Mouse (Mus musculus): Measurements from ENCODE around the gene Celsr2. TPM values are rescaled to one million over a fixed set of nuclear protein-coding genes. Genes with fewer than 3 reads are reported as not detected.

Gene Celsr2
- 0.41 TPM for polyA plus RNA-seq (2014; fragmentation: Illumina TruSeq; extraction: RNeasy Lipid Tissue Mini Kit (QIAGEN cat#74804); ENCODE audit: low read depth, low replicate concordance)

DNA sequence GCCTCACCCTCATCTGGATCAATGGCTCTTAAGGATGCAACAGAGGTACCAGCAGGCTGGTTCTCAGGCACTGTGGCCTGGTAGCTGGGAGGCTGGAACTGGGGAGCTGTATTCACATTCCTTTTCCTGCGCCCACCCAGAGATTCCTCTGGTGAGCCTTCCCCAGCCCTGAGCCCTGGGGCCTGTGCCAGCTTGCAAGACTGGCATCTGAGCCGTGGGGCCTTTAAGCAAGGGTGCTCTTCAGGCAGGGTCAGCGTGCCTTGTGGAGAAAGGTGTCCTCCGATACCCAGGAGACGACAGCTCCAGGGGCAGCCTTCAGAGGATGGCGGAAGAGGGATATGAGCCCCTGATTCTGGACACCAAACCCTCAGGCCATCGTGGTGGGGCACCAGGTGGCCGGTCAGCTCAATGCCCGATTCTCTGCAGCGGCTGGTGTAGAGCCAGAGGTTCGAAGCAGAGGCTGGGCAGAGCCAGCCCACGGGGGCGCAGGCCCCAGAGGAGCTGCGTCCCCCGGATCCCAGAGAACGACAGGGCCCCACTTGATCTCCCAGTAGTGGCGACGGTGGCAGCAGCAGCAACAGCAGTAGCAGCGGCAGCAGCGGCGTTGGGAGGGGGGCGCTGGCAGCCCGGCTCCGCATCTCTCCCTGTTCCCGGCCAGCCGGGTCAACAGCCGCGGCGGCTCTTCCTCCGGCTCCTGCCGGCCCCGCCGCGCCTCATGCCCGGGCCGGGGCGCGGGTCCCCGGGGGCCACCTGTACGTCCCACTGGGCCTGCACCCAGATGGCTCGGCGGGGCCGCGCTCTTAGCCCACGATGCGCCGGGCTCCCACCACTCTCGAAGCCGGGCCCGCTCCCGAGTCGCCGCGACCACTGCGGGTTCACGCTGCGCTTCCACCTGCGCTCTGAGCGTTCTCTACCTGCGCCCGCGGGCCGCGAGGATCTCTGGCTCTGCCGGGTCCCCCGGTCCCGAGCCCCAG is at the start of gene Celsr2:
Gene Celsr2, minus strand, starts transcription at position 696 of the 974 bp plus-strand sequence.

GRCm38 (mm10) chr3:108444698-108445365 is 29.5 kb upstream of the Celsr2 start, which contains the start of gene Sars:
Sars (minus strand) TSS chr3:108445209.

DNA sequence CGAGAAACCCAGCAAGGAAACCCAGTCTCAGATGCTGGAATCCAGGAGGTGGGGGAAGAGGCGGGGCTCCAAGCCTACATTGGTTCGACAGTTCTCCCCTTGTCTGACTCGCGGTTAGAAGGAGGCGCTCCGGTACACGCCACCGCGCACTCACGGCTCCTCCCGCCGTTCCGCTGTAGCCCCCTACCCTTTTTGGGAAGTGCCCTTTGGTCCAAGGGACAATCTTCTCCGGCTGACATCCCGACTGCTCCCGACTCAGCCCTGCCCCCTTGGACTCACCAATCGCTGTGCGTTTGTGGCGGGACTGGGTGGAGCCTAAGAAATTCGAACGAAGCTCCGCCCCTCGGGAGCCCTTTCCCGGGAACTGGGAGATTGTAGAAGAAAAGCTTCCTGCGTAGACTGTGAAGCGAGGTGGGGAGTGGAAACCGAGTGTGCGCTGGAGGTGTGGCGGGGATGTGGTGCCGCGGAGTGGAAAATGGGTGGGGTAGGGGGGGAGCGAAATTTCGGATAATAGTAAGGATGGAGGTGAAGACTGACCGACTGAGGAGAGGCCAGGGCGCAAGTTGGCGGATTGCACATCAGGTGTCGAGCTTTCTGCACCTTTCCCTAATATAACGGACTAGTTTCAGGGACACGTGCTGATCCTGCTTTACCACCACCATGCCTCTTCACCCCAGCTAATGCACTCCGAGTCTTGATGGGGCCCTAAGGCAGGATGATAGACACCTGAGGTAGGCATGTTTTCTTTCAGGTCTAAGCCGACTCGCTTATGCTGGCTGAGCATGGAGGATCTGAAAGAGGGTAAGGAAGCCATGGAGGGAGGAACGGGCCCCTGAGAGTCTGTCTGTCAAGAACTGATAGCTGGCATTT is 31.6 kb downstream of the Celsr2 start, which contains the start of gene Psrc1:
Gene Psrc1, plus strand, starts transcription at position 355 of the 870 bp plus-strand sequence.

GRCm38 (mm10) chr3:108364270-108364995 is 50.9 kb downstream of the Celsr2 start, which contains the start of gene Mybphl:
Mybphl (plus strand) TSS chr3:108364911.

Other genes with a start within 250 kb of the Celsr2 start
- gene Amigo1, start 229.2 kb downstream of the Celsr2 start, polyA plus RNA-seq (2014; fragmentation: Illumina TruSeq; extraction: RNeasy Lipid Tissue Mini Kit (QIAGEN cat#74804); ENCODE audit: low read depth, low replicate concordance): 12.4 TPM
- gene Cyb561d1, start 214.3 kb downstream of the Celsr2 start, polyA plus RNA-seq (2014; fragmentation: Illumina TruSeq; extraction: RNeasy Lipid Tissue Mini Kit (QIAGEN cat#74804); ENCODE audit: low read depth, low replicate concordance): 3.5 TPM
- 0.82 TPM for gene Atxn7l2, start 204.6 kb downstream of the Celsr2 start, polyA plus RNA-seq (2014; fragmentation: Illumina TruSeq; extraction: RNeasy Lipid Tissue Mini Kit (QIAGEN cat#74804); ENCODE audit: low read depth, low replicate concordance)
- 0.64 TPM for gene Sypl2, start 188.9 kb downstream of the Celsr2 start, polyA plus RNA-seq (2014; fragmentation: Illumina TruSeq; extraction: RNeasy Lipid Tissue Mini Kit (QIAGEN cat#74804); ENCODE audit: low read depth, low replicate concordance)
- 124 TPM for gene Psma5, start 158.6 kb downstream of the Celsr2 start, polyA plus RNA-seq (2014; fragmentation: Illumina TruSeq; extraction: RNeasy Lipid Tissue Mini Kit (QIAGEN cat#74804); ENCODE audit: low read depth, low replicate concordance)
- gene Sort1, start 131.5 kb downstream of the Celsr2 start, polyA plus RNA-seq (2014; fragmentation: Illumina TruSeq; extraction: RNeasy Lipid Tissue Mini Kit (QIAGEN cat#74804); ENCODE audit: low read depth, low replicate concordance): 25.0 TPM
- not detected for gene Mybphl, start 50.6 kb downstream of the Celsr2 start, polyA plus RNA-seq (2014; fragmentation: Illumina TruSeq; extraction: RNeasy Lipid Tissue Mini Kit (QIAGEN cat#74804); ENCODE audit: low read depth, low replicate concordance)
- not detected for gene Psrc1, start 31.7 kb downstream of the Celsr2 start, polyA plus RNA-seq (2014; fragmentation: Illumina TruSeq; extraction: RNeasy Lipid Tissue Mini Kit (QIAGEN cat#74804); ENCODE audit: low read depth, low replicate concordance)
- gene Sars, start 29.7 kb upstream of the Celsr2 start, polyA plus RNA-seq (2014; fragmentation: Illumina TruSeq; extraction: RNeasy Lipid Tissue Mini Kit (QIAGEN cat#74804); ENCODE audit: low read depth, low replicate concordance): 21.2 TPM
- gene 1700013F07Rik, start 118.6 kb upstream of the Celsr2 start, polyA plus RNA-seq (2014; fragmentation: Illumina TruSeq; extraction: RNeasy Lipid Tissue Mini Kit (QIAGEN cat#74804); ENCODE audit: low read depth, low replicate concordance): not detected
- gene 5330417C22Rik, start 121.0 kb upstream of the Celsr2 start, polyA plus RNA-seq (2014; fragmentation: Illumina TruSeq; extraction: RNeasy Lipid Tissue Mini Kit (QIAGEN cat#74804); ENCODE audit: low read depth, low replicate concordance): 1.0 TPM
- gene Tmem167b, start 146.9 kb upstream of the Celsr2 start, polyA plus RNA-seq (2014; fragmentation: Illumina TruSeq; extraction: RNeasy Lipid Tissue Mini Kit (QIAGEN cat#74804); ENCODE audit: low read depth, low replicate concordance): 122 TPM
- gene Taf13, start 156.1 kb upstream of the Celsr2 start, polyA plus RNA-seq (2014; fragmentation: Illumina TruSeq; extraction: RNeasy Lipid Tissue Mini Kit (QIAGEN cat#74804); ENCODE audit: low read depth, low replicate concordance): 107 TPM
- gene Wdr47, start 175.7 kb upstream of the Celsr2 start, polyA plus RNA-seq (2014; fragmentation: Illumina TruSeq; extraction: RNeasy Lipid Tissue Mini Kit (QIAGEN cat#74804); ENCODE audit: low read depth, low replicate concordance): 37.4 TPM
- 43.8 TPM for gene Clcc1, start 238.4 kb upstream of the Celsr2 start, polyA plus RNA-seq (2014; fragmentation: Illumina TruSeq; extraction: RNeasy Lipid Tissue Mini Kit (QIAGEN cat#74804); ENCODE audit: low read depth, low replicate concordance)

Measured in adrenal gland, adult 10 weeks (tissue).